ENCODE assay signal across 8 mouse cellular contexts in the genomic region with DNA sequence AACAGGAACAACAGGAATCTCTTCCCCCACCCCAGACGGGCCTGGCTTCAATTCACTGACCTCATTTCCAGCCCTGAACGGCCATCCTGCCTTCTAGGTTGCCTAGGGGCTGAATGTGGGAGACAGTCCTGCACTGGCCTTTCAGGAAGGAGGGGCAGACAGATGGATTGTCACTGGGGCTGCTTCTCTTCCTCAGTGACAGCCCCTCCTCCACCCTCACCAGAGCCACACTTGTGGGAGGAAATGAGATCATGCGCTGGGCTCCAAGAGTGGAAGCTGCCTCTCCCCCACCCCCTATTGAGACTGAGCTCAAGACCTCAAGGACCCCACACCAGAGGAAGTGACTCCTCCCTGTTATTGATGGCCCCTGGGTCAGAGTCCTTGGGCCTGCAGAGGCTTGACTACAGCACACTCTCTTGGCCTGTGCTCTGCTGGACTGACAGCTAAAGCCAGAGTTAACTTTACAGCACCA. TPM values are rescaled to one million over a fixed set of nuclear protein-coding genes. Genes with fewer than 3 reads are reported as not detected.
DNase-seq lines count a peak whose midpoint lies in the region; ATAC-seq and TF ChIP-seq lines count a peak whose summit lies in the region.

No protein-coding gene starts in this region.

- H3K9ac ChIP-seq in CH12.LX (ENCODE audit: insufficient read depth, low read depth), result peak overlapping the region; percentile 23; the same call in 1 of the 2 replicates
- H3K9ac ChIP-seq in hindbrain, embryonic 11.5 days (ENCODE audit: low read depth, low read length), result peak overlapping the region; percentile 15; the same call in 1 of the 2 replicates
- peak overlapping the region; percentile 29 for H3K9ac ChIP-seq in lung, embryonic 16.5 days (ENCODE audit: low read length)

- no peak for TF ChIP-seq POLR2A in CH12.LX (IDR thresholded peaks at IDR 0.05; ENCODE audit: low read depth, low read length)

- H3K27ac ChIP-seq in CH12.LX (ENCODE audit: insufficient read depth, low read depth), result no peak overlapping the region
- no peak overlapping the region for H3K27ac ChIP-seq in hindbrain, embryonic 11.5 days (ENCODE audit: low read depth, low read length)
- peak overlapping the region; percentile 85 for H3K27ac ChIP-seq in lung, embryonic 16.5 days (ENCODE audit: low read length)

- in situ Hi-C loops in CH12.LX (cut with MboI; ENCODE audit: low pct_ligation_motif_present, low pct_unique_long_range_greater_than_20kb, low sequenced_read_pairs), result no loop called here

- dilution Hi-C loops in CH12.LX (cut with MboI; ENCODE audit: extremely low pct_ligation_motif_present, extremely low pct_unique_long_range_greater_than_20kb, low sequenced_read_pairs), result no loop called here

- H3K27me3 ChIP-seq in CH12.LX (replicated peaks), result no peaks in the 10 kb centered on the region
- no peaks in the 10 kb centered on the region for H3K27me3 ChIP-seq in hindbrain, embryonic 11.5 days (ENCODE audit: control insufficient read depth, insufficient read depth, low read length)
- no peaks in the 10 kb centered on the region for H3K27me3 ChIP-seq in lung, embryonic 16.5 days (ENCODE audit: control insufficient read depth, insufficient read depth, low read depth, low read length)

- no peak for TF ChIP-seq CTCF in CH12.LX (conservative IDR thresholded peaks at IDR 0.05 in 1 of 2, IDR thresholded peaks at IDR 0.05 in 1 of 2; ENCODE audit: low read depth in 2 of 2, low read length in 2 of 2)

- TF ChIP-seq RAD21 in CH12.LX (IDR thresholded peaks at IDR 0.05; ENCODE audit: low read depth, low read length), result no peak

- H3K36me3 ChIP-seq in CH12.LX (replicated peaks in 1 of 2; ENCODE audit: control insufficient read depth in 1 of 2, insufficient read depth in 1 of 2, low read length in 1 of 2), result peaks cover 21 to 59% of the 10 kb centered on the region in 2 experiments
- 0 out of 2 replicates have a peak, but pooled peaks cover 2% of the 10 kb centered on the region for H3K36me3 ChIP-seq in hindbrain, embryonic 11.5 days (ENCODE audit: control insufficient read depth, insufficient read depth, low read length)
- H3K36me3 ChIP-seq in lung, embryonic 16.5 days (ENCODE audit: control insufficient read depth, insufficient read depth, low read length), result peaks cover 15% of the 10 kb centered on the region

- peak; percentile 58 for ATAC-seq in hindbrain, embryonic 11.5 days (ENCODE audit: low FRiP score)
- peak; percentile 95 for ATAC-seq in lung, embryonic 16.5 days (ENCODE audit: low read depth)

- no peaks in the 10 kb centered on the region for H3K79me2 ChIP-seq in CH12.LX (replicated peaks; ENCODE audit: control insufficient read depth, extremely low read depth, insufficient read depth, poor library complexity, severe bottlenecking)

- peaks cover 28 to 83% of the 10 kb centered on the region in 2 experiments for H3K4me1 ChIP-seq in CH12.LX (ENCODE audit: control insufficient read depth in 1 of 2, insufficient read depth in 2 of 2)
- no peaks in the 10 kb centered on the region for H3K4me1 ChIP-seq in hindbrain, embryonic 11.5 days (replicated peaks; ENCODE audit: control insufficient read depth, insufficient read depth, low read length)
- H3K4me1 ChIP-seq in lung, embryonic 16.5 days (replicated peaks; ENCODE audit: control insufficient read depth, insufficient read depth, low read length), result peaks cover 18% of the 10 kb centered on the region

- no peak overlapping the region for H3K4me2 ChIP-seq in CH12.LX (ENCODE audit: insufficient read depth, low read depth, poor library complexity, severe bottlenecking)
- no peak overlapping the region for H3K4me2 ChIP-seq in hindbrain, embryonic 11.5 days (replicated peaks; ENCODE audit: low read depth, low read length)
- no peak overlapping the region for H3K4me2 ChIP-seq in lung, embryonic 16.5 days (ENCODE audit: low read depth, low read length)

- DNase-seq in CH12.LX (ENCODE audit: extremely low read depth), result peak; percentile 82
- DNase-seq in adrenal gland, postnatal 10 days, result peak; percentile 79
- peak; percentile 48 to 75 for DNase-seq in frontal cortex, adult 2 months (ENCODE audit: extremely low spot score in 1 of 2, low spot score in 1 of 2)
- peak; percentile 22 for DNase-seq in hindbrain, embryonic 11.5 days (ENCODE audit: low spot score)
- peak; percentile 46 for DNase-seq in layer of hippocampus, adult 9-10 months (ENCODE audit: low spot score)
- DNase-seq in retina, embryonic 14.5 days (ENCODE audit: low spot score), result peak; percentile 31
- DNase-seq in c-Kit-positive CD71-positive TER-119-positive erythroid progenitor cells, embryonic 14.5 days (ENCODE audit: low spot score), result no peak

- no peak for TF ChIP-seq EP300 in CH12.LX (IDR thresholded peaks at IDR 0.05; ENCODE audit: low read length)

- no peak overlapping the region for H3K4me3 ChIP-seq in CH12.LX (replicated peaks in 1 of 3; ENCODE audit: low read depth in 2 of 3, low read length in 2 of 3, poor library complexity in 1 of 3)
- no peak overlapping the region for H3K4me3 ChIP-seq in hindbrain, embryonic 11.5 days (ENCODE audit: low read depth, low read length)
- H3K4me3 ChIP-seq in lung, embryonic 16.5 days (ENCODE audit: low read length), result no peak overlapping the region

- 60% methylated on average over 3 of the region's 3 CpGs for WGBS in hindbrain, embryonic 11.5 days
- 17% methylated on average over 3 of the region's 3 CpGs for WGBS in lung, embryonic 16.5 days

- no peaks in the 10 kb centered on the region for H3K9me3 ChIP-seq in CH12.LX (replicated peaks; ENCODE audit: low read length)
- no peaks in the 10 kb centered on the region for H3K9me3 ChIP-seq in hindbrain, embryonic 11.5 days (ENCODE audit: control insufficient read depth, low read length)
- no peaks in the 10 kb centered on the region for H3K9me3 ChIP-seq in lung, embryonic 16.5 days (ENCODE audit: control insufficient read depth, low read length)

TF ChIP-seq in CH12.LX, 34 proteins besides CTCF, POLR2A, EP300 and RAD21:
- TF ChIP-seq ETS1 (conservative IDR thresholded peaks at IDR 0.05; ENCODE audit: low read depth, low read length) (peak; percentile 46), JUN (IDR thresholded peaks at IDR 0.05; ENCODE audit: insufficient read depth, low read depth, low read length) (peak; percentile 56; the same call in 1 of the 2 replicates), MEF2A (IDR thresholded peaks at IDR 0.05; ENCODE audit: borderline replicate concordance, low read depth, low read length) (0 out of 2 replicates have a peak, but pooled peaks have one; percentile 25), KAT2A (IDR thresholded peaks at IDR 0.05; ENCODE audit: insufficient replicate concordance, low read length) (no peak), CHD2 (IDR thresholded peaks at IDR 0.05; ENCODE audit: low read length) (peak; percentile 58), ELF1 (IDR thresholded peaks at IDR 0.05; ENCODE audit: low read depth, low read length) (peak; percentile 40), E2F4 (IDR thresholded peaks at IDR 0.05; ENCODE audit: insufficient replicate concordance, low read depth, low read length) (no peak)
TF ChIP-seq in CH12.LX: peak in this region for 5.

RNA-seq across cellular contexts. Expression of a gene that starts 30.1 kb away (rescaled TPM):
- total RNA-seq in CH12.LX (2012; rRNA removed), result 21.0 and 21.3 TPM in 2 replicates
- 16.9 and 18.0 TPM in 2 replicates for total RNA-seq in CH12.LX (2014; rRNA removed)
- 26.5 and 27.0 TPM in 2 replicates for polyA plus RNA-seq in CH12.LX (2012; ENCODE audit: insufficient read length, low read depth)
- 10 to 100 TPM; 31.0 to 31.6 TPM for total RNA-seq in adrenal gland, postnatal 10 days (2021)
- 48.6 and 49.5 TPM in 2 replicates for polyA plus RNA-seq in frontal cortex, adult 2 months (2012; rRNA removed)
- 26.9 and 29.5 TPM in 2 replicates for polyA plus RNA-seq in hindbrain, embryonic 11.5 days (2014; fragmentation: Nextera tagmentation; extraction: Ambion mirVana)
- 31.2 and 32.1 TPM in 2 replicates for polyA plus RNA-seq in lung, embryonic 16.5 days (2015; fragmentation: Nextera tagmentation; extraction: Ambion mirVana)

RNA-seq across cellular contexts. Expression of a gene that starts 49.6 kb away (rescaled TPM):
- total RNA-seq in CH12.LX (2012; rRNA removed) (8.7 and 11.4 TPM in 2 replicates), CH12.LX (2014; rRNA removed) (21.5 and 23.6 TPM in 2 replicates)
- 9.0 and 10.3 TPM in 2 replicates for polyA plus RNA-seq in CH12.LX (2012; ENCODE audit: insufficient read length, low read depth)
- total RNA-seq in adrenal gland, postnatal 10 days (2021), result 10 to 100 TPM; 13.1 to 23.5 TPM
- polyA plus RNA-seq in frontal cortex, adult 2 months (2012; rRNA removed), result 11.5 and 11.6 TPM in 2 replicates
- polyA plus RNA-seq in hindbrain, embryonic 11.5 days (2014; fragmentation: Nextera tagmentation; extraction: Ambion mirVana), result 14.1 and 14.6 TPM in 2 replicates
- polyA plus RNA-seq in lung, embryonic 16.5 days (2015; fragmentation: Nextera tagmentation; extraction: Ambion mirVana), result 15.7 and 16.2 TPM in 2 replicates

RNA-seq across cellular contexts. Expression of a gene that starts 51.4 kb away (rescaled TPM):
- 13.6 and 16.1 TPM in 2 replicates for total RNA-seq in CH12.LX (2012; rRNA removed)
- 8.7 and 9.5 TPM in 2 replicates for total RNA-seq in CH12.LX (2014; rRNA removed)
- 14.5 and 15.9 TPM in 2 replicates for polyA plus RNA-seq in CH12.LX (2012; ENCODE audit: insufficient read length, low read depth)
- 1 to 10 TPM; 3.7 to 3.8 TPM for total RNA-seq in adrenal gland, postnatal 10 days (2021)
- 10.5 and 10.9 TPM in 2 replicates for polyA plus RNA-seq in frontal cortex, adult 2 months (2012; rRNA removed)
- polyA plus RNA-seq in hindbrain, embryonic 11.5 days (2014; fragmentation: Nextera tagmentation; extraction: Ambion mirVana), result 0.56 and 1.1 TPM in 2 replicates
- polyA plus RNA-seq in lung, embryonic 16.5 days (2015; fragmentation: Nextera tagmentation; extraction: Ambion mirVana), result 0.26 and 0.33 TPM in 2 replicates
